Mouse (Mus musculus): Measurements from ENCODE around the gene Ltb4r2. TPM values are rescaled to one million over a fixed set of nuclear protein-coding genes. Genes with fewer than 3 reads are reported as not detected.
A peak's percentile ranks its signal among the peaks of the same experiment; 100 is the strongest.

Gene Ltb4r2
- total and polyA plus RNA-seq, 3 experiments = 0.14 TPM; not detected in 2

GRCm38 (mm10) chr14:55781310-55781709 lies 20.1 kb downstream of the Ltb4r2 start:
- DNase-seq = peak; percentile 76

- DNase-seq = no peak
These were observed 21.2 kb downstream of the Ltb4r2 start for GRCm38 (mm10) chr14:55782361-55782960.

DNA sequence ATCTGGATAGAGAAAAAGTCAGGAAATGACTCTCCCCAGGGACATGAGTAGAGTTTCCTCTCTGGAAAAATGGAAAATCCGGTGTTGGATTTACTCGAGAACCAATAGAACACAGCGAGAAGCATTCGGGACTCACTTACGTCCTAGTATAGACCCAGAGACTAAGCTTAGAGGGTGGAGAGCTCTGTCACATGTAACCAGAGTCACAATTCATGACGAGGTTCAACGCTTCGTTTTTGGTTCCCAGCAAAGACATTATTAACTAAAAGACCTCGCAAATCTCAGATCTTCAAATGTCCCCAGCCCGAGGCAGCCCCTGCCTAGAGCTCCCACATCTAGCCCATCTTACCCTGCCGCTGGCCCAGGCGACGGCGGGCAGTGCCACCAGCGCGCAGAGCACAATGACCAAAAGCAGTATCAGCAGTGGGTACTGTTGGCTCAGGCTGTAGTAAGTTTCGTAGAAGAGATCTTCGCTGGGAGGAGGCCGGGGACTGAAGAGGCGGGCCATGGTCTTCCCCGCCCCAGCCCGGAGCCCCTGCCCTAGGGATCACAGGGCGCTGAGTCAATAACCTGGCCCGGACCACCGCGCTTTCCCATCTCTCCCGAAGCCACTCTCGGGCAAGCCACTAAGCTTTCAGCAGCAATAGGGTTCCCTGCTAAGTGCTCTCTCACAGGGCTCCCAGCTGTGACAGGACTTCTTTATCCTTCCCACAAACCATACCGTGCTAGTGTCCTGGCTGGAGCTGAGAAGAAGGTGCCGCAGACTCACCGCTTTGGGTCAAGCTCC lies 22.1 kb downstream of the Ltb4r2 start:
- DNase-seq = no peak

GRCm38 (mm10) chr14:55783958-55784235 lies 22.7 kb downstream of the Ltb4r2 start, which contains the start of gene Adcy4:
Gene Adcy4, minus strand, starts transcription at chr14:55784095.
- DNase-seq = no peak

DNA sequence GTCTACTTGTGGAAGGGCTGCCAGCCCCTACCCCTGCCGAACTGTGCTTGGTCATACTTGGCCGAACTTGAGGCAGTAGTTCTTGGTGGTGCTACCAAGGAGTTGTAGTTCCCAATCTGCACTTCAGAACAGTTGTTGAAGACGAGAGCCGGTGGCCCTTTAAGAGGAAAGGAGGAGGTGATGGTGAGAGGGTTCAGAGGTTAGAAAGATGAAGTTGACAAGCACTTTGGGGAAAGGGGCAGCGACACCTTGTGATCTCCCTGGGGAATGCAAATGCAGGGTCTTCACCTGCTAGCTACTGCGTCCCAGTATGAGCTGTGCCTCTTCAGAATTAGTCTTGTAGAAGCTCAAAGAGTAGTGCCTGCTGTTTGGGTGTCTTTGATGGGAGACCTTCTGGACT lies 24.0 kb downstream of the Ltb4r2 start:
- DNase-seq = no peak

DNA sequence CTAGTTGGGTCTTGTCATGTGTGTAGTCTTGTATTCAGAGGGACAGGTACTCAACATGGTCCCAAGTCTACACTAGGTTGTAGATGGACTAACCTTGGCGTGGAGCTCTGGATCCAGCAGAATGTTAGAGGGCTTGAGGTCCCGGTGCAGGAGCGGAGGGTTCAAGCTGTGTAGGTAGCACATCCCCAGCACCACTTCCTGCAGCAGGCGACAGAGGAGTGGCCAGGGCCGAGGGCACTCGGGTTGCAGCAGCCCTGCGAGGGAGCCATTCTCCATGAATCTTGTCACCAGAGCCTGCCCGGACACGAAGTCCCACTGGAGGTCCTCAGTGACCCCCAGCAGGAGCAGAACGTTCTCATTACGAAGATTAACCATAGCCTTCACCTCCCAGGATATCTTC lies 26.5 kb downstream of the Ltb4r2 start:
- no peak for DNase-seq

- DNase-seq = peak; percentile 56
These were observed 27.2 kb downstream of the Ltb4r2 start, which contains the start of gene Ripk3 for GRCm38 (mm10) chr14:55788256-55789050. Gene Ripk3, minus strand, starts transcription at chr14:55788865.

- no peak for DNase-seq
These were observed 32.2 kb downstream of the Ltb4r2 start for GRCm38 (mm10) chr14:55793461-55793860.

DNA sequence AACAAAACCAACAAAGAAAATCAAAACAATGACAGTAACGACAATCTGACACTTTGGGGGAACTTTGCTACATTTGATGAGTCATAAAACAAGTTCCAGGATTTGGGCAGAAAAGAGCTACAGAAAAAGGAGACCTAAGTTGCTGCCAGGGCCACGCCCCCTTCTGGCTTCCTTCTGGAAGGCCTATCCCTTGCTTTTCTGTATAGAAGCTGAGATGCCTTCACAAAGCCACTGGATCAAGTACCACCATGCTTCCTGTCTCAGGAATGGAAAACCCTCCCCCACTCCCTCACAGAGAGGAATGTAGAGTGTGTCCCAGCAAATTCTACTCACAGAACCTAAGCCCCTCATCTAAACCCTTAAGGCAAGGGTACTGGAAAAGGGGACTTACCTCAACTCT lies 32.7 kb downstream of the Ltb4r2 start:
- DNase-seq = no peak

- DNase-seq = no peak
These were observed 34.3 kb downstream of the Ltb4r2 start for GRCm38 (mm10) chr14:55795380-55796163.

Other genes with a start within 250 kb of the Ltb4r2 start
Only the 30 nearest of the 34 such genes appear.
- gene Fitm1, start 185.8 kb upstream of the Ltb4r2 start, total RNA-seq (2021) = 1 to 10 TPM in 1 of 2 experiments, under 1 TPM in 1; 0.41 to 1.5 TPM
- 3.8 and 5.6 TPM in 2 replicates for gene Fitm1, start 185.8 kb upstream of the Ltb4r2 start, polyA plus RNA-seq (2012; rRNA removed)
- 100 to 1,000 TPM; 207 to 360 TPM for gene Psme1, start 183.3 kb upstream of the Ltb4r2 start, total RNA-seq (2021)
- gene Psme1, start 183.3 kb upstream of the Ltb4r2 start, polyA plus RNA-seq (2012; rRNA removed) = 87.3 and 96.4 TPM in 2 replicates
- 10 to 100 TPM; 24.5 to 38.4 TPM for gene Emc9, start 176.1 kb upstream of the Ltb4r2 start, total RNA-seq (2021)
- 59.2 and 62.9 TPM in 2 replicates for gene Emc9, start 176.1 kb upstream of the Ltb4r2 start, polyA plus RNA-seq (2012; rRNA removed)
- 100 to 1,000 TPM; 329 to 332 TPM for gene Psme2, start 170.3 kb upstream of the Ltb4r2 start, total RNA-seq (2021)
- gene Psme2, start 170.3 kb upstream of the Ltb4r2 start, polyA plus RNA-seq (2012; rRNA removed) = 49.2 and 65.1 TPM in 2 replicates
- gene Rnf31, start 169.7 kb upstream of the Ltb4r2 start, total RNA-seq (2021) = 10 to 100 TPM; 30.8 to 36.6 TPM
- 37.2 and 38.9 TPM in 2 replicates for gene Rnf31, start 169.7 kb upstream of the Ltb4r2 start, polyA plus RNA-seq (2012; rRNA removed)
- 10 to 100 TPM; 18.0 to 23.6 TPM for gene Irf9, start 157.9 kb upstream of the Ltb4r2 start, total RNA-seq (2021)
- 76.9 and 100 TPM in 2 replicates for gene Irf9, start 157.9 kb upstream of the Ltb4r2 start, polyA plus RNA-seq (2012; rRNA removed)
- 10 to 100 TPM in 1 of 2 experiments, 1 to 10 TPM in 1; 7.5 to 10.4 TPM for gene Rec8, start 143.4 kb upstream of the Ltb4r2 start, total RNA-seq (2021)
- 15.9 and 18.4 TPM in 2 replicates for gene Rec8, start 143.4 kb upstream of the Ltb4r2 start, polyA plus RNA-seq (2012; rRNA removed)
- gene Ipo4, start 125.5 kb upstream of the Ltb4r2 start, total RNA-seq (2021) = 100 to 1,000 TPM; 126 to 136 TPM
- 86.6 and 132 TPM in 2 replicates for gene Ipo4, start 125.5 kb upstream of the Ltb4r2 start, polyA plus RNA-seq (2012; rRNA removed)
- gene Gm49378, start 123.5 kb upstream of the Ltb4r2 start, total RNA-seq (2021) = 1 to 10 TPM in 1 of 2 experiments, not detected in 1; 3.9 TPM
- gene Gm49378, start 123.5 kb upstream of the Ltb4r2 start, polyA plus RNA-seq (2012; rRNA removed) = 30.0 and 40.2 TPM in 2 replicates
- gene Tm9sf1, start 117.6 kb upstream of the Ltb4r2 start, total RNA-seq (2021) = 10 to 100 TPM; 76.7 to 86.1 TPM
- 128 and 151 TPM in 2 replicates for gene Tm9sf1, start 117.6 kb upstream of the Ltb4r2 start, polyA plus RNA-seq (2012; rRNA removed)
- gene Tssk4, start 111.2 kb upstream of the Ltb4r2 start, total RNA-seq (2021) = 1 to 10 TPM; 1.2 to 1.5 TPM
- gene Tssk4, start 111.2 kb upstream of the Ltb4r2 start, polyA plus RNA-seq (2012; rRNA removed) = 0.52 and 0.59 TPM in 2 replicates
- gene Mdp1, start 100.9 kb upstream of the Ltb4r2 start, total RNA-seq (2021) = 10 to 100 TPM; 57.9 to 58.2 TPM
- 13.8 and 17.9 TPM in 2 replicates for gene Mdp1, start 100.9 kb upstream of the Ltb4r2 start, polyA plus RNA-seq (2012; rRNA removed)
- 10 to 100 TPM; 23.1 to 28.5 TPM for gene Gmpr2, start 89.5 kb upstream of the Ltb4r2 start, total RNA-seq (2021)
- gene Gmpr2, start 89.5 kb upstream of the Ltb4r2 start, polyA plus RNA-seq (2012; rRNA removed) = 10.0 and 12.4 TPM in 2 replicates
- 100 to 1,000 TPM; 352 to 392 TPM for gene Nedd8, start 89.3 kb upstream of the Ltb4r2 start, total RNA-seq (2021)
- gene Nedd8, start 89.3 kb upstream of the Ltb4r2 start, polyA plus RNA-seq (2012; rRNA removed) = 214 and 281 TPM in 2 replicates
- gene Tinf2, start 79.6 kb upstream of the Ltb4r2 start, total RNA-seq (2021) = 10 to 100 TPM; 29.6 to 35.8 TPM
- 10.2 and 11.9 TPM in 2 replicates for gene Tinf2, start 79.6 kb upstream of the Ltb4r2 start, polyA plus RNA-seq (2012; rRNA removed)
- under 1 TPM; 0.23 to 0.45 TPM for gene Tgm1, start 47.5 kb upstream of the Ltb4r2 start, total RNA-seq (2021)
- 0.27 and 0.28 TPM in 2 replicates for gene Tgm1, start 47.5 kb upstream of the Ltb4r2 start, polyA plus RNA-seq (2012; rRNA removed)
- 10 to 100 TPM; 20.2 to 20.4 TPM for gene Rabggta, start 39.2 kb upstream of the Ltb4r2 start, total RNA-seq (2021)
- gene Rabggta, start 39.2 kb upstream of the Ltb4r2 start, polyA plus RNA-seq (2012; rRNA removed) = 39.5 and 44.7 TPM in 2 replicates
- gene Dhrs1, start 15.7 kb upstream of the Ltb4r2 start, total RNA-seq (2021) = 10 to 100 TPM; 70.7 to 93.5 TPM
- 49.6 and 68.1 TPM in 2 replicates for gene Dhrs1, start 15.7 kb upstream of the Ltb4r2 start, polyA plus RNA-seq (2012; rRNA removed)
- 10 to 100 TPM; 17.6 to 17.7 TPM for gene Nop9, start 15.7 kb upstream of the Ltb4r2 start, total RNA-seq (2021)
- 9.2 and 9.9 TPM in 2 replicates for gene Nop9, start 15.7 kb upstream of the Ltb4r2 start, polyA plus RNA-seq (2012; rRNA removed)
- 1 to 10 TPM; 1.2 to 1.7 TPM for gene Cideb, start 3.0 kb upstream of the Ltb4r2 start, total RNA-seq (2021)
- 0.70 and 0.74 TPM in 2 replicates for gene Cideb, start 3.0 kb upstream of the Ltb4r2 start, polyA plus RNA-seq (2012; rRNA removed)
- under 1 TPM in 1 of 2 experiments, not detected in 1; 0.76 TPM for gene Ltb4r1, start 4.5 kb downstream of the Ltb4r2 start, total RNA-seq (2021)
- 1.4 and 1.7 TPM in 2 replicates for gene Ltb4r1, start 4.5 kb downstream of the Ltb4r2 start, polyA plus RNA-seq (2012; rRNA removed)
- 10 to 100 TPM in 1 of 2 experiments, 1 to 10 TPM in 1; 9.8 to 12.5 TPM for gene Adcy4, start 22.7 kb downstream of the Ltb4r2 start, total RNA-seq (2021)
- 17.1 and 21.0 TPM in 2 replicates for gene Adcy4, start 22.7 kb downstream of the Ltb4r2 start, polyA plus RNA-seq (2012; rRNA removed)
- 1 to 10 TPM; 3.3 to 3.7 TPM for gene Ripk3, start 27.4 kb downstream of the Ltb4r2 start, total RNA-seq (2021)
- 6.2 and 6.4 TPM in 2 replicates for gene Ripk3, start 27.4 kb downstream of the Ltb4r2 start, polyA plus RNA-seq (2012; rRNA removed)
- 10 to 100 TPM; 17.9 to 21.9 TPM for gene Nfatc4, start 61.7 kb downstream of the Ltb4r2 start, total RNA-seq (2021)
- 50.5 and 58.1 TPM in 2 replicates for gene Nfatc4, start 61.7 kb downstream of the Ltb4r2 start, polyA plus RNA-seq (2012; rRNA removed)
- 10 to 100 TPM in 1 of 2 experiments, 1 to 10 TPM in 1; 7.2 to 16.1 TPM for gene Nynrin, start 92.6 kb downstream of the Ltb4r2 start, total RNA-seq (2021)
- gene Nynrin, start 92.6 kb downstream of the Ltb4r2 start, polyA plus RNA-seq (2012; rRNA removed) = 5.1 and 5.3 TPM in 2 replicates
- under 1 TPM in 1 of 2 experiments, not detected in 1; 0.20 TPM for gene Cbln3, start 123.0 kb downstream of the Ltb4r2 start, total RNA-seq (2021)
- 0.03 and 0.25 TPM in 2 replicates for gene Cbln3, start 123.0 kb downstream of the Ltb4r2 start, polyA plus RNA-seq (2012; rRNA removed)
- gene Khnyn, start 123.5 kb downstream of the Ltb4r2 start, total RNA-seq (2021) = 10 to 100 TPM; 12.3 to 18.2 TPM
- 13.0 and 14.6 TPM in 2 replicates for gene Khnyn, start 123.5 kb downstream of the Ltb4r2 start, polyA plus RNA-seq (2012; rRNA removed)
- gene Sdr39u1, start 138.9 kb downstream of the Ltb4r2 start, total RNA-seq (2021) = 10 to 100 TPM; 81.0 to 92.5 TPM
- 45.9 and 52.8 TPM in 2 replicates for gene Sdr39u1, start 138.9 kb downstream of the Ltb4r2 start, polyA plus RNA-seq (2012; rRNA removed)
- 1 to 10 TPM; 2.3 TPM for gene Cma1, start 183.2 kb downstream of the Ltb4r2 start, total RNA-seq (2021)
- 0.85 and 1.1 TPM in 2 replicates for gene Cma1, start 183.2 kb downstream of the Ltb4r2 start, polyA plus RNA-seq (2012; rRNA removed)
- under 1 TPM in 1 of 2 experiments, not detected in 1; 0.35 TPM for gene Cma2, start 189.6 kb downstream of the Ltb4r2 start, total RNA-seq (2021)
- not detected in 2 replicates for gene Cma2, start 189.6 kb downstream of the Ltb4r2 start, polyA plus RNA-seq (2012; rRNA removed)